Mouse (Mus musculus) kidney, adult 2 months (tissue): ENCODE results near the gene Cst9. TPM values are rescaled to one million over a fixed set of nuclear protein-coding genes. Genes with fewer than 3 reads are reported as not detected.
A peak's percentile ranks its signal among the peaks of the same experiment; 100 is the strongest.

ENCODE experiments used
- DNase-seq: peaks from one replicate; pipeline ENCODE4 v3.0.0; 2021
- H3K27ac ChIP-seq: fragments of 200-500 bp; 2 replicates; pipeline ENCODE4 v1.5.1; 2012; ENCODE audit warnings: low read depth, low read length, control low read depth, inconsistent platforms; ENCODE audit not compliant: insufficient read depth
- H3K27me3 ChIP-seq: fragments of 200-500 bp; replicated peaks from 2 replicates; pipeline ENCODE4 v1.6.1; 2012; ENCODE audit warnings: mild to moderate bottlenecking, moderate library complexity, low read length, inconsistent platforms; ENCODE audit not compliant: control insufficient read depth, insufficient read depth
- H3K36me3 ChIP-seq: fragments of 200-500 bp; 2 replicates; pipeline ENCODE4 v1.6.1; 2012; ENCODE audit warnings: mild to moderate bottlenecking, moderate library complexity, low read length, inconsistent platforms; ENCODE audit not compliant: control insufficient read depth, insufficient read depth
- H3K4me1 ChIP-seq: fragments of 200-500 bp; 2 replicates; pipeline ENCODE4 v1.6.1; 2011; ENCODE audit warnings: low read length; ENCODE audit not compliant: control insufficient read depth, insufficient read depth
- H3K4me3 ChIP-seq: fragments of 200-500 bp; 2 replicates; pipeline ENCODE4 v1.5.1; 2011; ENCODE audit warnings: mild to moderate bottlenecking, low read depth, low read length, control low read depth; ENCODE audit not compliant: insufficient read depth
- CTCF ChIP-seq: fragments of 200-500 bp; conservative IDR thresholded peaks from 2 replicates; pipeline ENCODE4 v1.5.1; 2011; ENCODE audit warnings: low read depth, mild to moderate bottlenecking, control low read depth, low read length, moderate library complexity, mixed read lengths; ENCODE audit not compliant: insufficient read depth, insufficient read length
- POLR2A ChIP-seq: fragments of 200-500 bp; IDR thresholded peaks from one replicate; pipeline ENCODE4 v1.6.1; 2011; ENCODE audit warnings: low read depth, low read length, control low read depth
- WGBS: fragments of 180-500 bp; shearing (Covaris S2); methylation state at CpG from one replicate; pipeline ENCODE4 v1.1.7; 2018; 5-methylcytosine and 5-hydroxymethylcytosine counted together
- polyA plus RNA-seq: library from polyadenylated mRNA; depleted of rRNA; stranded (reverse); fragments of >200 nt; gene quantifications from 2 replicates; pipeline ENCODE4 v1.2.3, GENCODE M21; 2012; rRNA removed

Cst9 gene
- polyA plus RNA-seq, 1 experiment = not detected

DNA sequence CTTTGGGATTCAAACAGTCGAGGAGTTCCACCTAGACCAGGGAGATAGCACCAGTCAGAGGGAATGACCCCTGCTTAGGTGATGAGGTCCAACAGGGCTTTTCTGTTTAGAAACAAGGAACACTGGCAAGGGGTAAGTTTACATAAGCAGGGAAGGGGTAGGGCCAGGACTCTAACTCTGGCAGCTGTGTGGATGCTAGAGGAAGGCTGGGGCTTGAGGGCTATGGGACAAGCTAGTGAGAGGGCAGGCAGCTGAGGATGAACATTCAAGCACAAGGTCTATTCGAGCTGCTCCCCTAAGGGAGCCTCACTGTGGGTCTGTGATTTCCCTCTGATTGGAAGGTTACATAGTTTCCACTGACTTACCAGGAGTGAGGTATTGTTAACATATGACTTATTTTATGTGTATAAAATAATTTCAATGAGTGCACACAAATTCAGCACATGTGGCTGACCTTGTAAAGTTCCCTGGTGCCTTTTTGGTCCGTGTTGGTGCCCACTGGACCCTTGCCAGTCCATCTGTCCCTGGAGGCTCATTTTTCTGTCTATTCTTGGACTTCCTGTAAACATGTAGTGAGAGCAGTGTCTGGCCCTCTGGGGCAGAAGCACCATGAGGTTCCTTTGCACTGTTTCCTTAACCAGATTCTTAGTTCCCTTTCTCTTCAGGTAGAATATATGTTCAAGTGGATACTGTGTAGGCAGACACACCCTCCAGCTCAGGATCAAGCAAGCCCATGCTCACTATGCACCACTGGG, 42.2 kb downstream of the Cst9 start:
- Histone ChIP-seq H3K27me3 (no peaks in the 10 kb centered on the region), H3K27ac (peak overlapping the region; percentile 21), H3K4me3 (no peak overlapping the region), H3K36me3 (no peaks in the 10 kb centered on the region), H3K4me1 (peaks cover 16% of the 10 kb centered on the region)
- TF ChIP-seq POLR2A = no peak
- no peak for TF ChIP-seq CTCF
- 42% methylated on average over 3 of the region's 3 CpGs for WGBS
- DNase-seq = peak; percentile 79

DNA sequence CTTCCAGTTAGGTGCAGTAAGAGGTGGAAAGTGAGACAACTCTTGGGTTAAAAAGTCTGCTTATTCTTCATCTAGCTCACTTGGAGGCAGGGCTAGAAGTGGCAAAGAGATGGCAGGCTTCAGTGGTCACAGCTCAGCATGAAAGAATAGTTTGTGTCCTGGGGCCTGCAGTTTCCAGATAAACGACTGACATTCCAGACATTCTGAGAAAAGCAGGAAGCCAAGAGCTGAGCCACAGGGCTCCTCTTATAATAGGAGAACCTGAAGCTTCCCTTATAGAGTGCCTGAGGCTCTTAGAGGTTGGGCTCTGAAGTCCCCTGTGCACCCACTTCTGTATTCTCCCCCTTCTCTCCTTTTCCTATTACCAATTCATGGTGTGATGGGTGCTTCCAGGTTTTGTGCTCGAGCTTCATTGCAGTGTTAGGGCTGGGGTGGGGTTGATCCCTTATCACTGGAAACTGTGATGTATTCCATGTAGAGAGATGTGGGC, 43.7 kb downstream of the Cst9 start:
- no peak for TF ChIP-seq POLR2A
- no peak for TF ChIP-seq CTCF
- peak overlapping the region; percentile 88 for H3K27ac ChIP-seq
- no peak overlapping the region for H3K4me3 ChIP-seq
- no peaks in the 10 kb centered on the region for H3K27me3 ChIP-seq
- peaks cover 16% of the 10 kb centered on the region for H3K4me1 ChIP-seq
- peak; percentile 38 for DNase-seq
- no peaks in the 10 kb centered on the region for H3K36me3 ChIP-seq
- WGBS = 10% methylated on average over 2 of the region's 2 CpGs

DNA sequence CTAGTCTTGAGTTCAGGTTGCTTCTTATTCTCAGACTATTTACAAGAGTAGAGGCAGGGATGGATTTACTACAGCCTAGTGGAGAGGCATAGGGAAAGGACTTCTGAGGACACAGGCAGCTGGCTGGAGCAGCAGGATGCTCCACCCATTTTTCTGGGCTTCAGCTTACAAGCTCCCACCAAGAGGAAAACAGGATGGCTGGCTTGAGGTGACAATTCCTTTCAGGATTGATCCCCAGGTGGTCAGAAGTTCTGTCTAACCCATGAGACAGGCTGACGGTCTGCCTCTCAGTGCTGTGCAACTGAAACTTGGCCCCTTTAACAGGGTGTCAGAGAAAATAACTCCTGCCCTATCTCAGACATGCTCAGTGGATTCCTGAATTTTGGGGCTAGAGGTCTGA, 44.3 kb downstream of the Cst9 start:
- WGBS = 63% methylated on average over 1 of the region's 1 CpGs
- H3K4me1 ChIP-seq = peaks cover 14% of the 10 kb centered on the region
- TF ChIP-seq CTCF = no peak
- TF ChIP-seq POLR2A = no peak
- H3K4me3 ChIP-seq = no peak overlapping the region
- peak; percentile 68 for DNase-seq
- H3K27me3 ChIP-seq = no peaks in the 10 kb centered on the region
- H3K27ac ChIP-seq = peak overlapping the region; percentile 88
- no peaks in the 10 kb centered on the region for H3K36me3 ChIP-seq

DNA sequence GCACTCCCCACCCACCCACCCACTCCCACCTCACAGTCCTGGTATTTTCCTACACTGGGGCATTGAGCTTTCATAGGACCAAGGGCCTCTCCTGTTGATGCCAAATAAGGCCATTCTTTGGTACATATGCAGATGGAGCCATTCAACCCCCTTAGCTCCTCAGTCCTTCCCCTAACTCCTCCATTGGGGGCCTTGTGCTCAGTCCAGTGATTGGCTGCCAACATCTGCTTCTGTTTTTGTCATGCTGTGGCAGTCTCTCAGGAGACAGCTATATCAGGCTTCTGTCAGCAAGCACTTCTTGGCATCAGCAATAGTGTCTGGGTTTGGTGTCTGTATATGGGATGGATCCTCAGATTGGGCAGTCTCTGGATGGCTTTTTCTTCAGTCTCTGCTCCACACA, 49.8 kb downstream of the Cst9 start:
- H3K4me3 ChIP-seq = no peak overlapping the region
- H3K27me3 ChIP-seq = no peaks in the 10 kb centered on the region
- no peak for TF ChIP-seq CTCF
- no peak for TF ChIP-seq POLR2A
- no peak for DNase-seq
- H3K27ac ChIP-seq = no peak overlapping the region
- no peaks in the 10 kb centered on the region for H3K4me1 ChIP-seq
- no peaks in the 10 kb centered on the region for H3K36me3 ChIP-seq

Other genes starting within 250 kb of the Cst9 start
- 17.7 and 18.8 TPM in 2 replicates for gene Nxt1, start 162.5 kb upstream of the Cst9 start, polyA plus RNA-seq
- 10.1 and 12.0 TPM in 2 replicates for gene Gzf1, start 154.1 kb upstream of the Cst9 start, polyA plus RNA-seq
- gene Napb, start 102.7 kb upstream of the Cst9 start, polyA plus RNA-seq = 0.99 and 1.5 TPM in 2 replicates
- gene Cstl1, start 84.8 kb upstream of the Cst9 start, polyA plus RNA-seq = not detected in 2 replicates
- gene Cst11, start 63.6 kb upstream of the Cst9 start, polyA plus RNA-seq = not detected in 2 replicates
- gene 8030411F24Rik, start 53.1 kb upstream of the Cst9 start, polyA plus RNA-seq = not detected in 2 replicates
- 0.17 TPM in 1 of 2 replicates, not detected in the other for gene Cst12, start 45.8 kb upstream of the Cst9 start, polyA plus RNA-seq
- gene Cst8, start 36.4 kb upstream of the Cst9 start, polyA plus RNA-seq = 0.11 TPM in 1 of 2 replicates, not detected in the other
- gene Cst13, start 15.1 kb upstream of the Cst9 start, polyA plus RNA-seq = not detected in 2 replicates
- gene 9230104L09Rik, start 29.9 kb downstream of the Cst9 start, polyA plus RNA-seq = not detected in 2 replicates
- 968 and 1,101 TPM in 2 replicates for gene Cst3, start 40.5 kb downstream of the Cst9 start, polyA plus RNA-seq
- gene Gm1330, start 168.1 kb downstream of the Cst9 start, polyA plus RNA-seq = not detected in 2 replicates
- gene Gm10750, start 182.1 kb downstream of the Cst9 start, polyA plus RNA-seq = not detected in 2 replicates